Mouse (Mus musculus) heart, embryonic 13.5 days (tissue): ENCODE measurements at regions not wholly inside any gene's neighbourhood (a gene's known extent, or its start where the extent isn't known, plus 50 kb on each side); places are given as distances from the start of the nearest gene placed in this dataset.

Experiments used
- ATAC-seq: fragments of 200-750 bp; cut with Nextera tagmentation; 2 replicates; pipeline ENCODE4 v1.8.0; 2017; ENCODE audit warnings: moderate TSS enrichment; ENCODE audit not compliant: insufficient number of reproducible peaks, low FRiP score, low TSS enrichment; ENCODE audit errors: extremely low read depth
- H3K27ac ChIP-seq: fragments of 300-500 bp; sonication (generic); replicated peaks from 2 replicates; pipeline ENCODE4 v1.5.1; 2015; ENCODE audit warnings: moderate library complexity, mild to moderate bottlenecking, inconsistent platforms
- H3K27me3 ChIP-seq: fragments of 300-500 bp; sonication (generic); replicated peaks from 2 replicates; pipeline ENCODE4 v1.6.1; 2015; ENCODE audit warnings: mild to moderate bottlenecking, inconsistent platforms
- H3K36me3 ChIP-seq: fragments of 300-500 bp; sonication (generic); 2 replicates; pipeline ENCODE4 v1.6.1; 2015; ENCODE audit warnings: mild to moderate bottlenecking, inconsistent platforms
- H3K4me1 ChIP-seq: fragments of 300-500 bp; sonication (generic); 2 replicates; pipeline ENCODE4 v1.6.1; 2015; ENCODE audit warnings: inconsistent platforms
- H3K4me2 ChIP-seq: fragments of 300-500 bp; sonication (generic); 2 replicates; pipeline ENCODE4 v1.6.1; 2015; ENCODE audit warnings: inconsistent platforms, mild to moderate bottlenecking, moderate library complexity
- H3K4me3 ChIP-seq: fragments of 300-500 bp; sonication (generic); 2 replicates; pipeline ENCODE4 v1.5.1; 2015; ENCODE audit warnings: moderate library complexity, mild to moderate bottlenecking, inconsistent platforms
- H3K9ac ChIP-seq: fragments of 300-500 bp; sonication (generic); 2 replicates; pipeline ENCODE4 v1.6.1; 2015; ENCODE audit warnings: inconsistent platforms, mild to moderate bottlenecking, moderate library complexity
- H3K9me3 ChIP-seq: fragments of 300-500 bp; sonication (generic); 2 replicates; pipeline ENCODE4 v1.6.1; 2016; ENCODE audit warnings: inconsistent platforms
- WGBS: fragments of 180-500 bp; shearing (Covaris S2); methylation state at CpG from one replicate; pipeline ENCODE4 v1.1.7; 2015; ENCODE audit warnings: mixed read lengths; 5-methylcytosine and 5-hydroxymethylcytosine counted together

DNA sequence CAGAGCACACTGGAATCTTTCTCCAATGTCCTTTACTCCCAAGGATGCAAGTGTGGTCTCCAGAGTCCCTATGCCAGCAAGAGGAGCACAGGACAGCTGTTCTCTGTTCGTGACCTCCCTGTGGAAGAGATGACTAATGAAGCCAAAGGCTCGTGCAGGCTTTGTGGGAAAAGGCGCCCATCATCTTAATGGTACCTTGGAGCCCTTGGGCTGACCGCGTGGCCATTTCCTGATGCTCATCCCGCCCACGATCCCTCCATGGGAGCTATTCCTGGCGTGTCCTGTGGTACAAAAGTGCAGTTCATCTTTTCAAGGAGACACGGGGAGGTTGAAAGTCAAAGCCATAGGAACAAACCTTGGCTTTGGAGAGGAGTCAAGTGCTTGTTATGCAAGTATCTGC is 55.2 kb upstream of the Gli2 start:
- Histone ChIP-seq H3K9me3 (no peaks in the 10 kb centered on the region), H3K36me3 (no peaks in the 10 kb centered on the region), H3K27ac (no peak overlapping the region), H3K27me3 (no peaks in the 10 kb centered on the region), H3K4me2 (no peak overlapping the region), H3K9ac (no peak overlapping the region), H3K4me3 (no peak overlapping the region), H3K4me1 (no peaks in the 10 kb centered on the region)
- 53% methylated on average over 9 of the region's 9 CpGs for WGBS
- no peak for ATAC-seq

GRCm38 (mm10) chr1:119106246-119106975 is 53.0 kb upstream of the Gli2 start:
- 73% methylated on average over 18 of the region's 18 CpGs for WGBS
- H3K36me3 ChIP-seq: no peaks in the 10 kb centered on the region
- no peaks in the 10 kb centered on the region for H3K9me3 ChIP-seq
- no peaks in the 10 kb centered on the region for H3K27me3 ChIP-seq
- no peak overlapping the region for H3K27ac ChIP-seq
- no peak overlapping the region for H3K4me3 ChIP-seq
- no peak overlapping the region for H3K9ac ChIP-seq
- H3K4me1 ChIP-seq: no peaks in the 10 kb centered on the region
- ATAC-seq: no peak
- H3K4me2 ChIP-seq: no peak overlapping the region
